11 mouse cellular contexts compared by ENCODE assay signal in the genomic region with DNA sequence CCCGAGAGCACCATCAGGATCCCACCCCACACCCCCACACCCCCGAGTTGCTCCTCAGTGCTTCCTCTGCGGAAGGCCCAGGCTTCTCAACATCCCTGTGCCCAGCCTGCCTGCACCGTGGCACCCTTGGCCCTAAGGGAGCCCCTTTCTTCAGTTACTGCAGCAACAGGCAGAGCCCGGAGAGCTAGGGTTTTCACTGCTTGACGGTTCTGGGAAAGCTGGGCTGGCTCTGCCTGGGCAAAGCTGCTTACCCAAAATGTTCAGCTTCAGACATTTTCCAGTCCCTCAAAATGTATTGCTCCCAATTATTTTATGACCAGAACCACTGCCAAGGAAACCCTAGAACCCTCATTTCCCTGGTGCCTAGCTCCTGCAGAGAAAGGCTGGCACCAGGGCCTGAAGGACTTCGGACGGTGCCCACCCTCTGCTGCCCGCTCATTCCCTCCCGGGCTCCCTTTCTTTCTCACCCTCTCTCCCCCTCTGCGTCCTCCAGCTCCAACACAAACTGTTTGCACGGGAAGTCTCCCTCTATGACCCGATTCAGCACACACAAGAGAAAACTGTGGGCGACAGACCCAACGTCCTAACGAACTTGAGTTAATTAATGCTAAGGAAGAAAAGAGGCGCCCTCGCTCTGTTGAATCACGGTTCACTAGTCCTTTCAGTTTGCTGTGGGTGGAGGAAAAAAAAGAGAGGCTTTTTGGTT. TPM values are rescaled to one million over a fixed set of nuclear protein-coding genes. Genes with fewer than 3 reads are reported as not detected.
DNase-seq lines count a peak whose midpoint lies in the region; TF ChIP-seq lines count a peak whose summit lies in the region.
"Had no signal": no experiment of that assay in that cellular context is flagged by ENCODE, and none has a peak within 500 bp of the region (broad histone marks: within the 10 kb centered on the region; RNA-seq: fewer than 3 reads in every experiment).

No protein-coding gene starts in this region.

- TF ChIP-seq POLR2A in embryonic fibroblast, embryonic 13.5 days (IDR thresholded peaks at IDR 0.05; ENCODE audit: low read depth, low read length) = no peak

- H3K4me1 ChIP-seq in heart, embryonic 10.5 days = peaks cover 23% of the 10 kb centered on the region
- peaks cover 33% of the 10 kb centered on the region for H3K4me1 ChIP-seq in embryonic fibroblast, embryonic 13.5 days (ENCODE audit: control insufficient read depth, insufficient read depth, low read length)
- peaks cover 9% of the 10 kb centered on the region for H3K4me1 ChIP-seq in midbrain, embryonic 10.5 days

- peaks cover 68% of the 10 kb centered on the region for H3K79me3 ChIP-seq in C2C12 (ENCODE audit: low read depth)

- H3K27me3 ChIP-seq in heart, embryonic 10.5 days (ENCODE audit: insufficient read depth, poor library complexity, severe bottlenecking) = peaks cover 100% of the 10 kb centered on the region
- H3K27me3 ChIP-seq in C2C12 (ENCODE audit: control insufficient read depth, insufficient read depth, insufficient read length) = no peaks in the 10 kb centered on the region
- peaks cover 100% of the 10 kb centered on the region for H3K27me3 ChIP-seq in midbrain, embryonic 10.5 days (ENCODE audit: low read depth, poor library complexity, severe bottlenecking)

- DNase-seq in heart, embryonic 10.5 days (ENCODE audit: low spot score) = no peak
- no peak for DNase-seq in heart, adult 9 months (ENCODE audit: low spot score in 2 of 2)
- peak; percentile 48 for DNase-seq in midbrain, embryonic 10.5 days (ENCODE audit: low spot score)
- no peak for DNase-seq in ovary, postnatal 14 days (ENCODE audit: low spot score)
- no peak for DNase-seq in thymus, adult 18-20 months
- no peak for DNase-seq in layer of hippocampus, postnatal 25 days (ENCODE audit: extremely low spot score in 1 of 2, low spot score in 1 of 2)
- DNase-seq: adrenal gland, postnatal 10 days had no signal

- WGBS in heart, embryonic 10.5 days = 4% methylated on average over 19 of the region's 19 CpGs
- WGBS in midbrain, embryonic 10.5 days = 1% methylated on average over 19 of the region's 19 CpGs

- H3K4me3 ChIP-seq in heart, embryonic 10.5 days = peak overlapping the region; percentile 24; the same call in 1 of the 2 replicates
- H3K4me3 ChIP-seq in C2C12 (ENCODE audit: insufficient read depth, poor library complexity, severe bottlenecking) = no peak overlapping the region
- no peak overlapping the region; the same call in 1 of the 2 replicates for H3K4me3 ChIP-seq in embryonic fibroblast, embryonic 13.5 days (ENCODE audit: insufficient read depth, low read length)
- H3K4me3 ChIP-seq in midbrain, embryonic 10.5 days = no peak overlapping the region
- H3K4me3 ChIP-seq: embryonic facial prominence, embryonic 12.5 days had no signal

- TF ChIP-seq CTCF in C2C12 (IDR thresholded peaks at IDR 0.05; ENCODE audit: control insufficient read depth, insufficient read depth, insufficient read length) = no peak
- no peak for TF ChIP-seq CTCF in embryonic fibroblast, embryonic 13.5 days (IDR thresholded peaks at IDR 0.05; ENCODE audit: borderline replicate concordance, insufficient read depth, low read length)

- no peak overlapping the region for H3K27ac ChIP-seq in heart, embryonic 10.5 days
- peak overlapping the region; percentile 34 for H3K27ac ChIP-seq in embryonic fibroblast, embryonic 13.5 days (ENCODE audit: insufficient read depth, low read length)
- H3K27ac ChIP-seq in midbrain, embryonic 10.5 days (replicated peaks) = no peak overlapping the region
- H3K27ac ChIP-seq: embryonic facial prominence, embryonic 12.5 days had no signal

- H3K36me3 ChIP-seq in heart, embryonic 10.5 days = no peaks in the 10 kb centered on the region
- H3K36me3 ChIP-seq in C2C12 (ENCODE audit: control insufficient read depth, insufficient read depth) = no peaks in the 10 kb centered on the region
- no peaks in the 10 kb centered on the region for H3K36me3 ChIP-seq in midbrain, embryonic 10.5 days
- H3K36me3 ChIP-seq: embryonic facial prominence, embryonic 12.5 days had no signal

- H3K79me2 ChIP-seq in C2C12 (ENCODE audit: control insufficient read depth, insufficient read depth) = peaks cover 100% of the 10 kb centered on the region

- H3K9me3 ChIP-seq in heart, embryonic 10.5 days = no peaks in the 10 kb centered on the region
- no peaks in the 10 kb centered on the region for H3K9me3 ChIP-seq in midbrain, embryonic 10.5 days (replicated peaks)
- H3K9me3 ChIP-seq: embryonic facial prominence, embryonic 12.5 days had no signal

- H3ac ChIP-seq in C2C12 (ENCODE audit: control insufficient read depth, insufficient read length, low read depth) = peak overlapping the region; percentile 55

TF ChIP-seq in C2C12, 6 proteins besides CTCF, POLR2A, EP300 and RAD21:
- no peak for TF ChIP-seq MYOD1 (IDR thresholded peaks at IDR 0.05; ENCODE audit: control insufficient read depth, insufficient read length, low read depth)
- no peak for TF ChIP-seq MYOG (IDR thresholded peaks at IDR 0.05; ENCODE audit: control insufficient read depth, extremely low read depth, insufficient read length)
- no peak for TF ChIP-seq CEBPB (IDR thresholded peaks at IDR 0.05; ENCODE audit: low read depth)

RNA-seq across cellular contexts. Expression of a gene that starts 20.5 kb away (rescaled TPM):
- polyA plus RNA-seq in heart, embryonic 10.5 days (2016; fragmentation: Nextera tagmentation; extraction: Ambion mirVana) = 0.87 and 2.1 TPM in 2 replicates
- polyA plus RNA-seq in C2C12 (2012; fragmentation: generic; extraction: Trizol) = 50.7 TPM
- polyA plus RNA-seq in embryonic fibroblast, embryonic 13.5 days (2011; ENCODE audit: insufficient read length, low read depth, missing spikeins) = 173 and 236 TPM in 2 replicates
- polyA plus RNA-seq in midbrain, embryonic 10.5 days (2016; fragmentation: Nextera tagmentation; extraction: Ambion mirVana) = 0.49 and 1.2 TPM in 2 replicates
- total RNA-seq in layer of hippocampus, postnatal 25 days (2021) = 100 to 1,000 TPM; 406 to 477 TPM

RNA-seq across cellular contexts. Expression of a gene that starts 43.0 kb away (rescaled TPM):
- polyA plus RNA-seq in heart, embryonic 10.5 days (2016; fragmentation: Nextera tagmentation; extraction: Ambion mirVana) = 5.3 TPM in 2 replicates
- 2.4 TPM for polyA plus RNA-seq in C2C12 (2012; fragmentation: generic; extraction: Trizol)
- polyA plus RNA-seq in embryonic fibroblast, embryonic 13.5 days (2011; ENCODE audit: insufficient read length, low read depth, missing spikeins) = 2.0 and 2.3 TPM in 2 replicates
- polyA plus RNA-seq in midbrain, embryonic 10.5 days (2016; fragmentation: Nextera tagmentation; extraction: Ambion mirVana) = 2.9 and 5.3 TPM in 2 replicates
- total RNA-seq in layer of hippocampus, postnatal 25 days (2021) = 10 to 100 TPM in 1 of 2 experiments, 1 to 10 TPM in 1; 9.3 to 10.6 TPM

RNA-seq across cellular contexts. Expression of a gene that starts 51.6 kb away (rescaled TPM):
- 57.3 and 60.5 TPM in 2 replicates for polyA plus RNA-seq in heart, embryonic 10.5 days (2016; fragmentation: Nextera tagmentation; extraction: Ambion mirVana)
- 32.5 TPM for polyA plus RNA-seq in C2C12 (2012; fragmentation: generic; extraction: Trizol)
- polyA plus RNA-seq in embryonic fibroblast, embryonic 13.5 days (2011; ENCODE audit: insufficient read length, low read depth, missing spikeins) = 11.7 and 12.6 TPM in 2 replicates
- polyA plus RNA-seq in midbrain, embryonic 10.5 days (2016; fragmentation: Nextera tagmentation; extraction: Ambion mirVana) = 46.3 and 47.2 TPM in 2 replicates
- total RNA-seq in layer of hippocampus, postnatal 25 days (2021) = 10 to 100 TPM; 23.7 to 27.3 TPM

RNA-seq across cellular contexts. Expression of a gene that starts 56.9 kb away (rescaled TPM):
- polyA plus RNA-seq in heart, embryonic 10.5 days (2016; fragmentation: Nextera tagmentation; extraction: Ambion mirVana) = 2.1 and 3.2 TPM in 2 replicates
- polyA plus RNA-seq in C2C12 (2012; fragmentation: generic; extraction: Trizol) = 2.9 TPM
- polyA plus RNA-seq in embryonic fibroblast, embryonic 13.5 days (2011; ENCODE audit: insufficient read length, low read depth, missing spikeins) = 0.74 TPM in 1 of 2 replicates, not detected in the other
- polyA plus RNA-seq in midbrain, embryonic 10.5 days (2016; fragmentation: Nextera tagmentation; extraction: Ambion mirVana) = 1.1 and 1.4 TPM in 2 replicates
- total RNA-seq in layer of hippocampus, postnatal 25 days (2021) = not detected
- total RNA-seq: layer of hippocampus, adult 8-10 months had no signal

Comparison
In these comparisons a context has a peak if more than half of its experiments do, and no peak if none do; other contexts are left out.
1. RNA of a gene that starts 20.5 kb away (polyA plus RNA-seq): 173 to 236 TPM in embryonic fibroblast, embryonic 13.5 days and 50.7 TPM in C2C12 (single experiment); 0.87 to 2.1 TPM in heart, embryonic 10.5 days and 0.49 to 1.2 TPM in midbrain, embryonic 10.5 days; every median in the first group is over 10 times any median in the second.